8 mouse cellular contexts compared by ENCODE assay signal in genomic region chr10:127287936-127288293, GRCm38 (mm10). TPM values are rescaled to one million over a fixed set of nuclear protein-coding genes. Genes with fewer than 3 reads are reported as not detected.
DNase-seq lines count a peak whose midpoint lies in the region; ATAC-seq and TF ChIP-seq lines count a peak whose summit lies in the region.

No protein-coding gene starts in this region.

- no peak for DNase-seq in heart, postnatal 14 days
- no peak for DNase-seq in MEL (ENCODE audit: low read depth, low spot score)
- DNase-seq in midbrain, embryonic 11.5 days (ENCODE audit: low spot score, missing footprints) = no peak
- no peak for DNase-seq in embryo, embryonic 10 days (ENCODE audit: low spot score)
- DNase-seq in kidney, postnatal 4 days = no peak
- no peak for DNase-seq in frontal cortex, adult 2 months (ENCODE audit: extremely low spot score in 1 of 2, low spot score in 1 of 2)

- no peak for TF ChIP-seq EP300 in MEL (IDR thresholded peaks at IDR 0.05; ENCODE audit: low read depth in 1 of 2, low read length in 2 of 2)

- TF ChIP-seq CTCF in MEL (IDR thresholded peaks at IDR 0.05 in 2 of 3, conservative IDR thresholded peaks at IDR 0.05 in 1 of 3; ENCODE audit: control insufficient read depth in 1 of 3, insufficient read depth in 1 of 3, low read depth in 2 of 3, low read length in 3 of 3, poor library complexity in 1 of 3, severe bottlenecking in 1 of 3) = no peak

- H3K4me1 ChIP-seq in heart, embryonic 13.5 days = peaks cover 61% of the 10 kb centered on the region
- H3K4me1 ChIP-seq in MEL (ENCODE audit: control insufficient read depth in 1 of 2, insufficient read depth in 2 of 2, low read length in 2 of 2) = peaks cover 0 to 15% of the 10 kb centered on the region in 2 experiments; a peak in 2 of 4 replicates
- peaks cover 68% of the 10 kb centered on the region for H3K4me1 ChIP-seq in hindbrain, embryonic 13.5 days (replicated peaks)
- peaks cover 45% of the 10 kb centered on the region for H3K4me1 ChIP-seq in midbrain, embryonic 11.5 days (ENCODE audit: control insufficient read depth, insufficient read depth, low read length)

- peak overlapping the region; percentile 76 for H3K4me2 ChIP-seq in heart, embryonic 13.5 days
- peak overlapping the region; percentile 92 for H3K4me2 ChIP-seq in hindbrain, embryonic 13.5 days
- H3K4me2 ChIP-seq in midbrain, embryonic 11.5 days = peak overlapping the region; percentile 93

- H3K4me3 ChIP-seq in heart, embryonic 13.5 days = peak overlapping the region; percentile 86
- peak overlapping the region; percentile 75 to 91 for H3K4me3 ChIP-seq in MEL (ENCODE audit: control insufficient read depth in 1 of 2, insufficient read depth in 1 of 2, low read depth in 2 of 2, low read length in 2 of 2)
- peak overlapping the region; percentile 63 for H3K4me3 ChIP-seq in hindbrain, embryonic 13.5 days
- H3K4me3 ChIP-seq in midbrain, embryonic 11.5 days (ENCODE audit: low read depth, low read length) = peak overlapping the region; percentile 64

- intact Hi-C loops in heart, postnatal 14 days (cut with DNase I) = loop anchor here (2.0 kb wide), 1 partner anchor 15 kb away; no protein-coding TSS in a partner anchor

- ATAC-seq in heart, embryonic 13.5 days (ENCODE audit: extremely low read depth, insufficient number of reproducible peaks, low FRiP score, low TSS enrichment) = no peak
- no peak for ATAC-seq in hindbrain, embryonic 13.5 days (ENCODE audit: low FRiP score)
- ATAC-seq in midbrain, embryonic 11.5 days (ENCODE audit: low FRiP score) = no peak

- no peaks in the 10 kb centered on the region for H3K27me3 ChIP-seq in heart, embryonic 13.5 days (replicated peaks)
- no peaks in the 10 kb centered on the region for H3K27me3 ChIP-seq in MEL (ENCODE audit: control insufficient read depth in 1 of 2, insufficient read depth in 2 of 2, low read length in 2 of 2)
- no peaks in the 10 kb centered on the region for H3K27me3 ChIP-seq in hindbrain, embryonic 13.5 days
- H3K27me3 ChIP-seq in midbrain, embryonic 11.5 days (ENCODE audit: control insufficient read depth, insufficient read depth, low read length) = no peaks in the 10 kb centered on the region

- peaks cover 65% of the 10 kb centered on the region for H3K79me2 ChIP-seq in MEL (ENCODE audit: control insufficient read depth, insufficient read depth, low read length, poor library complexity)

- TF ChIP-seq POLR2A in MEL (IDR thresholded peaks at IDR 0.05; ENCODE audit: control insufficient read depth in 1 of 2, insufficient read depth in 1 of 2, low read depth in 1 of 2, low read length in 2 of 2, poor library complexity in 1 of 2) = no peak

- 2% methylated on average over 3 of the region's 3 CpGs for WGBS in heart, embryonic 13.5 days
- 2% methylated on average over 3 of the region's 3 CpGs for WGBS in hindbrain, embryonic 13.5 days
- 2% methylated on average over 3 of the region's 3 CpGs for WGBS in midbrain, embryonic 11.5 days

- no peaks in the 10 kb centered on the region for H3K9me3 ChIP-seq in heart, embryonic 13.5 days
- no peaks in the 10 kb centered on the region for H3K9me3 ChIP-seq in MEL (replicated peaks; ENCODE audit: insufficient read depth, low read length)
- no peaks in the 10 kb centered on the region for H3K9me3 ChIP-seq in hindbrain, embryonic 13.5 days
- no peaks in the 10 kb centered on the region for H3K9me3 ChIP-seq in midbrain, embryonic 11.5 days (ENCODE audit: control insufficient read depth, low read length)

- no peak for TF ChIP-seq RAD21 in MEL (IDR thresholded peaks at IDR 0.05; ENCODE audit: low read depth, low read length)

- H3K9ac ChIP-seq in heart, embryonic 13.5 days = peak overlapping the region; percentile 95
- H3K9ac ChIP-seq in MEL (ENCODE audit: control insufficient read depth, low read depth, low read length, poor library complexity, severe bottlenecking) = peak overlapping the region; percentile 93
- peak overlapping the region; percentile 88 for H3K9ac ChIP-seq in hindbrain, embryonic 13.5 days
- peak overlapping the region; percentile 85 for H3K9ac ChIP-seq in midbrain, embryonic 11.5 days (ENCODE audit: low read length)

- peak overlapping the region; percentile 99 for H3K27ac ChIP-seq in heart, embryonic 13.5 days (replicated peaks)
- H3K27ac ChIP-seq in MEL (ENCODE audit: control insufficient read depth, low read depth, low read length) = peak overlapping the region; percentile 89
- peak overlapping the region; percentile 98 for H3K27ac ChIP-seq in hindbrain, embryonic 13.5 days
- peak overlapping the region; percentile 97 for H3K27ac ChIP-seq in midbrain, embryonic 11.5 days (ENCODE audit: low read depth, low read length)

- H3K36me3 ChIP-seq in heart, embryonic 13.5 days = peaks cover 46% of the 10 kb centered on the region
- peaks cover 2 to 12% of the 10 kb centered on the region in 2 experiments; a peak in 3 of 4 replicates for H3K36me3 ChIP-seq in MEL (ENCODE audit: control insufficient read depth in 1 of 2, insufficient read depth in 2 of 2, low read length in 2 of 2)
- H3K36me3 ChIP-seq in hindbrain, embryonic 13.5 days = peaks cover 46% of the 10 kb centered on the region
- peaks cover 18% of the 10 kb centered on the region for H3K36me3 ChIP-seq in midbrain, embryonic 11.5 days (ENCODE audit: control insufficient read depth, insufficient read depth, low read length)

TF ChIP-seq in MEL, 35 proteins besides CTCF, POLR2A, EP300 and RAD21 (continues in another document):
- no peak for TF ChIP-seq MYB (IDR thresholded peaks at IDR 0.05; ENCODE audit: low read depth, low read length)
- TF ChIP-seq UBTF (IDR thresholded peaks at IDR 0.05; ENCODE audit: borderline replicate concordance, insufficient read depth, low read depth, low read length) = no peak
- TF ChIP-seq NELFE (IDR thresholded peaks at IDR 0.05; ENCODE audit: low read depth, low read length) = 0 out of 2 replicates have a peak, but pooled peaks have one; percentile 18
- 0 out of 2 replicates have a peak, but pooled peaks have one; percentile 12 for TF ChIP-seq SMC3 (IDR thresholded peaks at IDR 0.05; ENCODE audit: low read depth, low read length)
- TF ChIP-seq MXI1 (IDR thresholded peaks at IDR 0.05; ENCODE audit: low read depth, low read length) = peak; percentile 19; the same call in 1 of the 2 replicates
- 0 out of 2 replicates have a peak, but pooled peaks have one; percentile 9 for TF ChIP-seq CHD2 (IDR thresholded peaks at IDR 0.05; ENCODE audit: low read length)
- no peak for TF ChIP-seq TCF12 (IDR thresholded peaks at IDR 0.05; ENCODE audit: low read depth, low read length)

RNA-seq across cellular contexts. Expression of gene Mbd6, which starts 0.9 kb away (rescaled TPM):
- 12.6 and 12.7 TPM in 2 replicates for polyA plus RNA-seq in heart, embryonic 13.5 days (2015; fragmentation: Nextera tagmentation; extraction: Ambion mirVana)
- total RNA-seq in heart, postnatal 14 days (2021) = 10 to 100 TPM; 29.9 to 32.0 TPM
- 4.2 and 5.0 TPM in 2 replicates for total RNA-seq in MEL (2012; rRNA removed)
- polyA plus RNA-seq in MEL (2012; ENCODE audit: insufficient read depth in 1 of 2, insufficient read length in 2 of 2, low read depth in 1 of 2, low replicate concordance in 2 of 2, missing spikeins in 1 of 2) = 10 to 100 TPM in 1 of 2 experiments, not detected in 1; 44.8 TPM
- polyA plus RNA-seq in hindbrain, embryonic 13.5 days (2015; fragmentation: Nextera tagmentation; extraction: Ambion mirVana) = 12.1 and 16.5 TPM in 2 replicates
- 12.3 and 16.3 TPM in 2 replicates for polyA plus RNA-seq in midbrain, embryonic 11.5 days (2014; fragmentation: Nextera tagmentation; extraction: Ambion mirVana)
- 50.0 and 51.5 TPM in 2 replicates for polyA plus RNA-seq in frontal cortex, adult 2 months (2012; rRNA removed)

RNA-seq across cellular contexts. Expression of gene Dctn2, which starts 21.7 kb away (rescaled TPM):
- polyA plus RNA-seq in heart, embryonic 13.5 days (2015; fragmentation: Nextera tagmentation; extraction: Ambion mirVana) = 133 and 136 TPM in 2 replicates
- 100 to 1,000 TPM; 146 to 151 TPM for total RNA-seq in heart, postnatal 14 days (2021)
- 223 and 240 TPM in 2 replicates for total RNA-seq in MEL (2012; rRNA removed)
- 100 to 1,000 TPM in 1 of 2 experiments, not detected in 1; 297 TPM for polyA plus RNA-seq in MEL (2012; ENCODE audit: insufficient read depth in 1 of 2, insufficient read length in 2 of 2, low read depth in 1 of 2, low replicate concordance in 2 of 2, missing spikeins in 1 of 2)
- polyA plus RNA-seq in hindbrain, embryonic 13.5 days (2015; fragmentation: Nextera tagmentation; extraction: Ambion mirVana) = 308 and 330 TPM in 2 replicates
- 196 and 206 TPM in 2 replicates for polyA plus RNA-seq in midbrain, embryonic 11.5 days (2014; fragmentation: Nextera tagmentation; extraction: Ambion mirVana)
- 285 and 313 TPM in 2 replicates for polyA plus RNA-seq in frontal cortex, adult 2 months (2012; rRNA removed)

RNA-seq across cellular contexts. Expression of gene Mars, which starts 23.7 kb away (rescaled TPM):
- polyA plus RNA-seq in heart, embryonic 13.5 days (2015; fragmentation: Nextera tagmentation; extraction: Ambion mirVana) = 84.0 and 86.4 TPM in 2 replicates
- total RNA-seq in heart, postnatal 14 days (2021) = 10 to 100 TPM; 39.2 to 45.9 TPM
- total RNA-seq in MEL (2012; rRNA removed) = 147 and 162 TPM in 2 replicates
- polyA plus RNA-seq in MEL (2012; ENCODE audit: insufficient read depth in 1 of 2, insufficient read length in 2 of 2, low read depth in 1 of 2, low replicate concordance in 2 of 2, missing spikeins in 1 of 2) = 100 to 1,000 TPM in 1 of 2 experiments, not detected in 1; 195 TPM
- 116 and 119 TPM in 2 replicates for polyA plus RNA-seq in hindbrain, embryonic 13.5 days (2015; fragmentation: Nextera tagmentation; extraction: Ambion mirVana)
- polyA plus RNA-seq in midbrain, embryonic 11.5 days (2014; fragmentation: Nextera tagmentation; extraction: Ambion mirVana) = 185 and 187 TPM in 2 replicates
- 63.1 and 81.8 TPM in 2 replicates for polyA plus RNA-seq in frontal cortex, adult 2 months (2012; rRNA removed)

RNA-seq across cellular contexts. Expression of gene Kif5a, which starts 24.8 kb away (rescaled TPM):
- polyA plus RNA-seq in heart, embryonic 13.5 days (2015; fragmentation: Nextera tagmentation; extraction: Ambion mirVana) = 0.32 and 0.63 TPM in 2 replicates
- total RNA-seq in heart, postnatal 14 days (2021) = under 1 TPM; 0.49 to 0.72 TPM
- 0.42 and 0.52 TPM in 2 replicates for total RNA-seq in MEL (2012; rRNA removed)
- polyA plus RNA-seq in MEL (2012; ENCODE audit: insufficient read depth in 1 of 2, insufficient read length in 2 of 2, low read depth in 1 of 2, low replicate concordance in 2 of 2, missing spikeins in 1 of 2) = 1 to 10 TPM in 1 of 2 experiments, not detected in 1; 1.3 TPM
- polyA plus RNA-seq in hindbrain, embryonic 13.5 days (2015; fragmentation: Nextera tagmentation; extraction: Ambion mirVana) = 86.3 and 88.5 TPM in 2 replicates
- polyA plus RNA-seq in midbrain, embryonic 11.5 days (2014; fragmentation: Nextera tagmentation; extraction: Ambion mirVana) = 26.3 and 31.1 TPM in 2 replicates
- polyA plus RNA-seq in frontal cortex, adult 2 months (2012; rRNA removed) = 795 and 907 TPM in 2 replicates

RNA-seq across cellular contexts. Expression of gene Arhgap9, which starts 33.8 kb away (rescaled TPM):
- 1.7 and 1.9 TPM in 2 replicates for polyA plus RNA-seq in heart, embryonic 13.5 days (2015; fragmentation: Nextera tagmentation; extraction: Ambion mirVana)
- 1 to 10 TPM; 3.1 to 4.5 TPM for total RNA-seq in heart, postnatal 14 days (2021)
- total RNA-seq in MEL (2012; rRNA removed) = 24.4 and 27.7 TPM in 2 replicates
- 10 to 100 TPM in 1 of 2 experiments, not detected in 1; 41.1 TPM for polyA plus RNA-seq in MEL (2012; ENCODE audit: insufficient read depth in 1 of 2, insufficient read length in 2 of 2, low read depth in 1 of 2, low replicate concordance in 2 of 2, missing spikeins in 1 of 2)
- 1.0 and 1.1 TPM in 2 replicates for polyA plus RNA-seq in hindbrain, embryonic 13.5 days (2015; fragmentation: Nextera tagmentation; extraction: Ambion mirVana)
- polyA plus RNA-seq in midbrain, embryonic 11.5 days (2014; fragmentation: Nextera tagmentation; extraction: Ambion mirVana) = 1.1 and 1.4 TPM in 2 replicates
- 1.1 and 1.3 TPM in 2 replicates for polyA plus RNA-seq in frontal cortex, adult 2 months (2012; rRNA removed)
